Mouse (Mus musculus) testis, adult 2 months (tissue): ENCODE measurements at regions not wholly inside any gene's neighbourhood (a gene's known extent, or its start where the extent isn't known, plus 50 kb on each side); places are given as distances from the start of the nearest gene placed in this dataset.

Experiments used
- CTCF ChIP-seq: fragments of 200-500 bp; IDR thresholded peaks from 2 replicates; pipeline ENCODE4 v1.5.1; 2012; ENCODE audit warnings: low read depth, mild to moderate bottlenecking, inconsistent platforms, low read length, moderate library complexity; ENCODE audit not compliant: control insufficient read depth, insufficient read depth, insufficient replicate concordance
- POLR2A ChIP-seq: fragments of 200-500 bp; IDR thresholded peaks from 2 replicates; pipeline ENCODE4 v1.6.1; 2012; ENCODE audit warnings: low read depth, mild to moderate bottlenecking, inconsistent platforms, low read length, moderate library complexity; ENCODE audit not compliant: control insufficient read depth

DNA sequence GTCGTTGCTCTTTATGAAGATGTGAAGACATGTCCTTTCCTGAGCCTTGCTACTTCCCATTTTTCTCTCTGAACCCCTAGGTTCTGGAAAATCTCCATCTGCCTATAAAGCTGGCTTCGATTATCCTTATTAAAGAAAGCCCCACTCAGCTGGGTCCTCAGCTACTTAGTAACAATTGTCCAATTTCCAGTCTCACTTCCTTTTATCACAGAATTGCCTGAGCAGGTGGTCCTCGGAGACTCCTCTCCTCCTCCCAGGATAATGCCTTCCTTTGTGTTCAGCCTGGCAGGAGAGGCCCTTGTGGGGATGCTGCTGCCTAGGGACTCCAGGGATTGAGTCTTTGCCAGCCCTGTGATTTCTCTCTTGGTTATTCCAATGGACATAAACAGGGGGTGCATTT, 385.5 kb downstream of the Insc start:
- TF ChIP-seq POLR2A = no peak
- no peak for TF ChIP-seq CTCF
